Mouse (Mus musculus) adrenal gland, postnatal 36 days (tissue): Measurements from ENCODE around the gene Tmem247. TPM values are rescaled to one million over a fixed set of nuclear protein-coding genes. Genes with fewer than 3 reads are reported as not detected.
A peak's percentile ranks its signal among the peaks of the same experiment; 100 is the strongest.

Experiments used
- DNase-seq, 2 experiments: peaks; one replicate each; pipeline ENCODE4 v3.0.0; 2021; ENCODE audit warnings: mixed read lengths in 1 of 2
- long read RNA-seq, 2 experiments: library from polyadenylated mRNA; stranded (forward); transcript quantifications; one replicate each; pipeline ENCODE4 v2.0.0; 2021; ENCODE audit warnings: borderline sequencing depth in 2 of 2
- total RNA-seq, 2 experiments: library from RNA; stranded (reverse); gene quantifications; 2 replicates each; pipeline ENCODE4 v1.2.3; 2021

The Tmem247 gene
- not detected for total RNA-seq
- long read RNA-seq, experiment 1: 0 reads
- long read RNA-seq, experiment 2: 0 reads

- no peak for DNase-seq
These were observed at the start of gene Tmem247 for GRCm38 (mm10) chr17:86917048-86917447. Gene Tmem247, plus strand, starts transcription at chr17:86917348.

GRCm38 (mm10) chr17:86870586-86870985 lies 46.6 kb upstream of the Tmem247 start:
- no peak for DNase-seq

- no peak for DNase-seq
These were observed 44.5 kb upstream of the Tmem247 start for GRCm38 (mm10) chr17:86872643-86873042.

- DNase-seq: no peak
These were observed 40.2 kb upstream of the Tmem247 start for GRCm38 (mm10) chr17:86876940-86877339.

GRCm38 (mm10) chr17:86877747-86878146 lies 39.4 kb upstream of the Tmem247 start:
- DNase-seq: no peak

GRCm38 (mm10) chr17:86880056-86880455 lies 37.1 kb upstream of the Tmem247 start:
- no peak for DNase-seq

GRCm38 (mm10) chr17:86880461-86881044 lies 36.6 kb upstream of the Tmem247 start:
- no peak for DNase-seq

- no peak for DNase-seq
These were observed 22.0 kb upstream of the Tmem247 start for GRCm38 (mm10) chr17:86895191-86895590.

GRCm38 (mm10) chr17:86897486-86898165 lies 19.5 kb upstream of the Tmem247 start:
- no peak for DNase-seq

- no peak for DNase-seq
These were observed 17.3 kb upstream of the Tmem247 start for GRCm38 (mm10) chr17:86899821-86900220.

- DNase-seq: no peak
These were observed 16.6 kb upstream of the Tmem247 start for GRCm38 (mm10) chr17:86900564-86900963.

GRCm38 (mm10) chr17:86902399-86903067 lies 14.6 kb upstream of the Tmem247 start:
- DNase-seq: no peak

- DNase-seq: peak; percentile 64 to 73
These were observed 13.6 kb upstream of the Tmem247 start for GRCm38 (mm10) chr17:86903596-86903995.

- no peak for DNase-seq
These were observed 12.9 kb upstream of the Tmem247 start for GRCm38 (mm10) chr17:86904206-86904605.

- DNase-seq: peak; percentile 49 to 64
These were observed 11.6 kb upstream of the Tmem247 start for GRCm38 (mm10) chr17:86905297-86906135.

- DNase-seq: peak; percentile 79 to 85
These were observed 11.0 kb upstream of the Tmem247 start for GRCm38 (mm10) chr17:86906136-86906461.

GRCm38 (mm10) chr17:86906601-86907000 lies 10.5 kb upstream of the Tmem247 start:
- no peak for DNase-seq

- no peak for DNase-seq
These were observed 10.1 kb upstream of the Tmem247 start for GRCm38 (mm10) chr17:86907092-86907491.

- DNase-seq: no peak
These were observed 8.8 kb upstream of the Tmem247 start for GRCm38 (mm10) chr17:86908316-86908715.

GRCm38 (mm10) chr17:86909733-86910495 lies 7.2 kb upstream of the Tmem247 start:
- DNase-seq: no peak

GRCm38 (mm10) chr17:86911261-86911660 lies 5.9 kb upstream of the Tmem247 start:
- no peak for DNase-seq
